Mouse (Mus musculus) brown adipose tissue, adult 24 weeks (tissue): ENCODE measurements around the gene Cemip. TPM values are rescaled to one million over a fixed set of nuclear protein-coding genes. Genes with fewer than 3 reads are reported as not detected.
"Not testable (repeated sequence)": the region's sequence is repeated elsewhere in the genome, so short reads cannot be mapped to it uniquely, and the experiment has no call there.

ENCODE experiments used
- H3K27ac ChIP-seq: fragments of 200-500 bp; replicated peaks from 2 replicates; pipeline ENCODE4 v1.5.1; 2012; ENCODE audit warnings: low read depth, mild to moderate bottlenecking, low read length
- H3K4me1 ChIP-seq: fragments of 200-500 bp; 2 replicates; pipeline ENCODE4 v1.6.1; 2012; ENCODE audit warnings: low read length, mixed read lengths; ENCODE audit not compliant: control insufficient read depth, insufficient read depth, insufficient read length
- H3K4me3 ChIP-seq: fragments of 200-500 bp; 2 replicates; pipeline ENCODE4 v1.5.1; 2012; ENCODE audit warnings: low read depth, mild to moderate bottlenecking, low read length, moderate library complexity; ENCODE audit not compliant: insufficient read depth
- polyA plus RNA-seq: library from polyadenylated mRNA; stranded (reverse); fragments of >200 nt; gene quantifications from 2 replicates; pipeline ENCODE4 v1.2.4, GENCODE M21; 2012; ENCODE audit not compliant: missing spikeins, insufficient read depth, insufficient read length

Cemip gene
- not detected in 2 replicates for polyA plus RNA-seq

- Histone ChIP-seq H3K4me3 (no peak within 1 kb of the TSS), H3K27ac (no peak within 1 kb of the TSS), H3K4me1 (no peaks in the 10 kb centered on the region)
Observed at GRCm38 (mm10) chr7:84086039-84086829, at the start of gene Cemip. TSS of gene Cemip (minus strand) at chr7:84086502.

DNA sequence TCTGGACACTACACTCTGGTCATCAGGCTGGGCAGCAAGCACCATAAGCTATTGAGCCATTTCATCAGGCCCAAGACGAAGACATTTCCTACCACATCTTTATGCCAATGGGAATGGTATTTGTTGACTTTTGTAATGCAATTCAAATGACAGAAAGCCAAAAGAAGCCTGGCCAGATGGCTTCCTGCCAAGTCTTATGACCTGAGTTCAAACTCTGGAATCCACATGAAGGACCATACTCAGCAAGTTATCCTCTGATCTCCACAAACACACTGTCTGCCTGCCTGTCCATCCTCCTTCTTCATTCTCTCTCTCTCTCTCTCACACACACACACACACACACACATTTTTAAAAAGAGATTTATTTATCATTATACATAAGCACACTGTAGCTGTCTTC, 46.4 kb upstream of the Cemip start:
- Histone ChIP-seq H3K4me1 (peaks cover 24% of the 10 kb centered on the region), H3K4me3 (no peak overlapping the region), H3K27ac (no peak overlapping the region)

DNA sequence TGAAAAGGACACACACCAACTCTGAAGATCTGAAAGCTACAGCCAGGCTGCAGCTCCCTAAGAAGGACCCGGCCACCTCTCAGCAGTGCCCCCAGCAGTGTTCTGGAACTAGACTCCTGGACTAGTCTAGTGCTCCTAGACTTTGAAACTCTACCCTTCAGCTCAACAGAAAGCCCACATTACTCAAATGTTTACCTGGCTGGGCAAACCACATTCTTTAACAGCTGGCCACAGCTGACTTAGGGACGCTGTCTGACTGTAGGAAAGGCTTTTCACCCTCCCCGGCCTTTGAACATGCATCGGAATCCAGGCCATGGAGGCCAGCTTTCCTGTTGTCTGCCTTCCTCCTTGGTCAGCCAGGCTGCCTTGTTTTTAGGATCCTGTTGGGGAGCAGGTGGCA, 45.4 kb upstream of the Cemip start:
- Histone ChIP-seq H3K4me1 (peaks cover 24% of the 10 kb centered on the region), H3K27ac (no peak overlapping the region), H3K4me3 (no peak overlapping the region)

DNA sequence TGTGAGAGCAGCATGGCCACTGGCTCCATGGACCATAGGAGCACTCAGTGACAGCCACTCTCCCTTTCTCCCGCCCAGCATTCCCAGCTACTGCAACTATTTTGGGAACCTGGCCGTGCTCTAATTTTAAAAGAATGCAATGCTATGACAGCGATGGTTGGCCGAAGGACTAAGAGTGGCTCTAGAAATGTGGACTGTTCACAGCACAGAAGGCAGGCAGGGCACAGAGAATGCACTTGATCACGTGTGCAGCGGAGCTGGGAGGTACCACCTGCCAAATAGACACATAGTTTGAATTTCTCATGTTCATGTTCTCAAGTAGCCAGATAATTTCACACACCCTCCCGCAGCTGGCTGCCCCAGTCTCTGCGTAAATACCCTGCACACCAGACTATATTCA, 42.4 kb upstream of the Cemip start:
- H3K4me3 ChIP-seq: no peak overlapping the region
- peaks cover 17% of the 10 kb centered on the region for H3K4me1 ChIP-seq
- no peak overlapping the region for H3K27ac ChIP-seq

DNA sequence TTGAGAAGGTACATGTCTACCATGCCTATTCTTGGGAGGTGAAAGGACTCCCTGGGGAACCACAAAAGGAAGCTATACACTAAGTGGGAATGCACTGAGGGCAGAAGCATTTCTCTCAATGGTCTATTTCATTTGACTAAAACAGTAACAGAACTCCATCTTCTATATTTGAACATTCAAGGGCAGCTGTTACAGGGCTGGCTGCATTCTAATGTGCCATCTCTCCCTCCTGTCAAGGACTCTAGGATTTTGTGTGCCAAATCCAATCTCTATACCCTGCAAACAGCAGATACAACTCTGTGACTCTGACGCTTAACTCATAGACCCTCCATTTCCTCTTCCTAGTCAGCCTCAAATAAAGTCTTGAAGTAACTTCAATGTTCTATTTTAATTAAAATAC, 39.4 kb upstream of the Cemip start:
- Histone ChIP-seq H3K4me3 (no peak overlapping the region), H3K27ac (no peak overlapping the region), H3K4me1 (peaks cover 12% of the 10 kb centered on the region)

- peaks cover 18% of the 10 kb centered on the region for H3K4me1 ChIP-seq
- H3K27ac ChIP-seq: not testable (repeated sequence)
Observed at GRCm38 (mm10) chr7:84123651-84124050, 37.3 kb upstream of the Cemip start.

GRCm38 (mm10) chr7:84121778-84122177, 35.5 kb upstream of the Cemip start:
- H3K4me3 ChIP-seq: no peak overlapping the region
- H3K27ac ChIP-seq: no peak overlapping the region
- H3K4me1 ChIP-seq: peaks cover 20% of the 10 kb centered on the region

More at GRCm38 (mm10) chr7:84123651-84124050, 37.3 kb upstream of the Cemip start:
- not testable (repeated sequence) for H3K4me3 ChIP-seq

- H3K4me3 ChIP-seq: no peak overlapping the region
- H3K4me1 ChIP-seq: peaks cover 20% of the 10 kb centered on the region
- no peak overlapping the region for H3K27ac ChIP-seq
Observed at GRCm38 (mm10) chr7:84120142-84120760, 33.9 kb upstream of the Cemip start.

GRCm38 (mm10) chr7:84119216-84120105, 33.2 kb upstream of the Cemip start:
- Histone ChIP-seq H3K27ac (no peak overlapping the region), H3K4me1 (peaks cover 20% of the 10 kb centered on the region), H3K4me3 (no peak overlapping the region)

- Histone ChIP-seq H3K27ac (no peak overlapping the region), H3K4me1 (peaks cover 22% of the 10 kb centered on the region), H3K4me3 (no peak overlapping the region)
Observed at GRCm38 (mm10) chr7:84117543-84118122, 31.3 kb upstream of the Cemip start.

GRCm38 (mm10) chr7:84116621-84117542, 30.6 kb upstream of the Cemip start:
- Histone ChIP-seq H3K27ac (no peak overlapping the region), H3K4me3 (no peak overlapping the region), H3K4me1 (peaks cover 22% of the 10 kb centered on the region)

DNA sequence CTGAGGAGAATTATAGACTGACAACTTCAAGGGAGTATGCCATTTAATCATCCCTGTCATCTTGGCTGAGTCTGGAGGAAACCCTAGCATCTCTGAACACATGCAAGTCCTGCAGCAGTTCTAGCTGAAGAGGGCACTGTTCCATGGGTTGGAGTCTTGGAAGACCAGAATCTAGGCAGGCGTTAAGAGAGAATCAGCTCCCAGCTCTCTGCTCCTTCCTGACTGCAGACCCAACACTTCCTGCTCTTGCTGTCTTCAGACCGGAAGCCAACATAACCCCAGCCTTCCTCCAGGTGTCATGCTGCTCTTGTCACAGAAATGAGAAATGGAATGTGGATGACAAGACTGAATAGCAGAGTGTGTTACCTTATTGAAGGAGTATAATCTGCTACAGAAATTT, 29.1 kb upstream of the Cemip start:
- Histone ChIP-seq H3K27ac (no peak overlapping the region), H3K4me3 (no peak overlapping the region), H3K4me1 (peaks cover 21% of the 10 kb centered on the region)

DNA sequence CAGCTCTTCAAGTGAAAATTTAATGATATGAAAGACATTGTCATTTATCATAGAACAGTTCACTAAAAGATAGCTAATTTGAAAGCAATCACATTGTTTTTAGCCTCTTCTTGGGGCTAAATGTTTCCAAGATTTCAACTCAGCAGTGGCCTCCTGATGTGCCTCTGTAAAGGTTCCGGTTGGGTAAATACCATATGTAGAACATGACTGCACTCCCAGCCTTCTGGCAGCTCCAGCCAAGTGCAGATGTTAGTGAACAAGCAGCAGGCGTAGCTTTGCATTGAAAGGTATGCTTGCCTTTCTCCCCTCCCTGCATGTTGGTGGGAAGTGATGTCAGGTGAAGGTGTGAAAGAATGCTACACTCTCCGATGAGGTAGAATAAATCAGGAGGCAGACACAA, 28.5 kb upstream of the Cemip start:
- Histone ChIP-seq H3K4me3 (no peak overlapping the region), H3K4me1 (peaks cover 20% of the 10 kb centered on the region), H3K27ac (no peak overlapping the region)

GRCm38 (mm10) chr7:84113035-84113390, 26.7 kb upstream of the Cemip start:
- no peak overlapping the region for H3K4me3 ChIP-seq
- H3K27ac ChIP-seq: no peak overlapping the region

More at GRCm38 (mm10) chr7:84113035-84113390, 26.7 kb upstream of the Cemip start:
- H3K4me1 ChIP-seq: peaks cover 9% of the 10 kb centered on the region
